Mouse (Mus musculus): ENCODE measurements around the gene Tmem62. TPM values are rescaled to one million over a fixed set of nuclear protein-coding genes. Genes with fewer than 3 reads are reported as not detected.

Gene Tmem62
- polyA plus RNA-seq, 1 experiment from 2014 or later = 6.2 TPM

- Histone ChIP-seq H3K27ac (ENCODE audit: low read depth, low read length) (peak within 1 kb of the TSS; percentile 22; the same call in 1 of the 2 replicates), H3K4me2 (peak within 1 kb of the TSS; percentile 74)
Measured at GRCm38 (mm10) chr2:121007925-121008663, 31.3 kb downstream of the Tmem62 start, which contains the start of gene Ccndbp1. Ccndbp1 (plus strand) TSS chr2:121008403.

GRCm38 (mm10) chr2:121008664-121009007, 31.8 kb downstream of the Tmem62 start:
- Histone ChIP-seq H3K36me3 (ENCODE audit: control insufficient read depth, insufficient read depth, low read length) (no peaks in the 10 kb centered on the region), H3K27me3 (ENCODE audit: control insufficient read depth, insufficient read depth, low read length) (no peaks in the 10 kb centered on the region), H3K4me1 (ENCODE audit: control insufficient read depth, insufficient read depth, low read length) (peaks cover 10% of the 10 kb centered on the region; the same call in 1 of the 2 replicates), H3K4me2 (peak overlapping the region; percentile 74), H3K9ac (ENCODE audit: low read length) (peak overlapping the region; percentile 72), H3K27ac (ENCODE audit: low read depth, low read length) (0 out of 2 replicates have a peak overlapping the region, but pooled peaks have one; percentile 22), H3K4me3 (ENCODE audit: low read depth, low read length) (peak overlapping the region; percentile 76), H3K9me3 (ENCODE audit: control insufficient read depth, low read length) (no peaks in the 10 kb centered on the region)
- ATAC-seq (ENCODE audit: low FRiP score) (no peak; the same call in 1 of the 2 replicates), DNase-seq (ENCODE audit: low spot score, missing footprints) (no peak)
- 2% methylated on average over 12 of the region's 12 CpGs for WGBS

More at GRCm38 (mm10) chr2:121007925-121008663, 31.3 kb downstream of the Tmem62 start, which contains the start of gene Ccndbp1:
- H3K36me3 ChIP-seq (ENCODE audit: control insufficient read depth, insufficient read depth, low read length) = no peaks in the 10 kb centered on the region
- H3K4me1 ChIP-seq (ENCODE audit: control insufficient read depth, insufficient read depth, low read length) = peaks cover 10% of the 10 kb centered on the region; the same call in 1 of the 2 replicates
- H3K9me3 ChIP-seq (ENCODE audit: control insufficient read depth, low read length) = no peaks in the 10 kb centered on the region
- DNase-seq (ENCODE audit: low spot score, missing footprints) (peak; percentile 97), ATAC-seq (ENCODE audit: low FRiP score) (peak; percentile 97)
- WGBS = 2% methylated on average over 34 of the region's 34 CpGs
- peak within 1 kb of the TSS; percentile 76 for H3K4me3 ChIP-seq (ENCODE audit: low read depth, low read length)
- H3K27me3 ChIP-seq (ENCODE audit: control insufficient read depth, insufficient read depth, low read length) = no peaks in the 10 kb centered on the region
- peak within 1 kb of the TSS; percentile 72 for H3K9ac ChIP-seq (ENCODE audit: low read length)

- peak overlapping the region; percentile 74 for H3K4me2 ChIP-seq
- peak overlapping the region; percentile 72; the same call in 1 of the 2 replicates for H3K9ac ChIP-seq (ENCODE audit: low read length)
- 31% methylated on average over 5 of the region's 5 CpGs for WGBS
- H3K9me3 ChIP-seq (ENCODE audit: control insufficient read depth, low read length) = no peaks in the 10 kb centered on the region
- DNase-seq (ENCODE audit: low spot score, missing footprints) = no peak
- peaks cover 10% of the 10 kb centered on the region; the same call in 1 of the 2 replicates for H3K4me1 ChIP-seq (ENCODE audit: control insufficient read depth, insufficient read depth, low read length)
- H3K27ac ChIP-seq (ENCODE audit: low read depth, low read length) = no peak overlapping the region
- no peaks in the 10 kb centered on the region for H3K27me3 ChIP-seq (ENCODE audit: control insufficient read depth, insufficient read depth, low read length)
- no peak for ATAC-seq (ENCODE audit: low FRiP score)
- H3K4me3 ChIP-seq (ENCODE audit: low read depth, low read length) = peak overlapping the region; percentile 76
- H3K36me3 ChIP-seq (ENCODE audit: control insufficient read depth, insufficient read depth, low read length) = no peaks in the 10 kb centered on the region
Measured at GRCm38 (mm10) chr2:121009071-121009677, 32.4 kb downstream of the Tmem62 start.

GRCm38 (mm10) chr2:121012676-121013075, 35.9 kb downstream of the Tmem62 start:
- whole genome bisulfite sequencing = 87% methylated on average over 9 of the region's 9 CpGs
- Histone ChIP-seq H3K36me3 (ENCODE audit: control insufficient read depth, insufficient read depth, low read length) (peaks cover 5% of the 10 kb centered on the region; the same call in 1 of the 2 replicates), H3K27ac (ENCODE audit: low read depth, low read length) (no peak overlapping the region), H3K4me3 (ENCODE audit: low read depth, low read length) (no peak overlapping the region), H3K9me3 (ENCODE audit: control insufficient read depth, low read length) (no peaks in the 10 kb centered on the region), H3K4me2 (no peak overlapping the region), H3K4me1 (ENCODE audit: control insufficient read depth, insufficient read depth, low read length) (peaks cover 10% of the 10 kb centered on the region; the same call in 1 of the 2 replicates), H3K9ac (ENCODE audit: low read length) (no peak overlapping the region), H3K27me3 (ENCODE audit: control insufficient read depth, insufficient read depth, low read length) (no peaks in the 10 kb centered on the region)
- DNase-seq (ENCODE audit: low spot score, missing footprints) (no peak), ATAC-seq (ENCODE audit: low FRiP score) (no peak)

GRCm38 (mm10) chr2:121015507-121015906, 38.7 kb downstream of the Tmem62 start:
- 76% methylated on average over 2 of the region's 2 CpGs for WGBS
- H3K9me3 ChIP-seq (ENCODE audit: control insufficient read depth, low read length) = no peaks in the 10 kb centered on the region
- H3K4me3 ChIP-seq (ENCODE audit: low read depth, low read length) = no peak overlapping the region
- no peak for DNase-seq (ENCODE audit: low spot score, missing footprints)
- H3K4me1 ChIP-seq (ENCODE audit: control insufficient read depth, insufficient read depth, low read length) = no peaks in the 10 kb centered on the region
- ATAC-seq (ENCODE audit: low FRiP score) = no peak
- H3K9ac ChIP-seq (ENCODE audit: low read length) = no peak overlapping the region
- no peak overlapping the region for H3K27ac ChIP-seq (ENCODE audit: low read depth, low read length)
- H3K27me3 ChIP-seq (ENCODE audit: control insufficient read depth, insufficient read depth, low read length) = no peaks in the 10 kb centered on the region
- H3K36me3 ChIP-seq (ENCODE audit: control insufficient read depth, insufficient read depth, low read length) = peaks cover 6% of the 10 kb centered on the region; the same call in 1 of the 2 replicates
- H3K4me2 ChIP-seq = no peak overlapping the region

- peaks cover 6% of the 10 kb centered on the region; the same call in 1 of the 2 replicates for H3K36me3 ChIP-seq (ENCODE audit: control insufficient read depth, insufficient read depth, low read length)
- no peak overlapping the region for H3K4me2 ChIP-seq
- ATAC-seq (ENCODE audit: low FRiP score) (no peak), DNase-seq (ENCODE audit: low spot score, missing footprints) (no peak)
- no peaks in the 10 kb centered on the region for H3K9me3 ChIP-seq (ENCODE audit: control insufficient read depth, low read length)
- H3K27ac ChIP-seq (ENCODE audit: low read depth, low read length) = no peak overlapping the region
- no peak overlapping the region for H3K9ac ChIP-seq (ENCODE audit: low read length)
- no peak overlapping the region for H3K4me3 ChIP-seq (ENCODE audit: low read depth, low read length)
- H3K27me3 ChIP-seq (ENCODE audit: control insufficient read depth, insufficient read depth, low read length) = no peaks in the 10 kb centered on the region
- 89% methylated on average over 9 of the region's 9 CpGs for WGBS
- H3K4me1 ChIP-seq (ENCODE audit: control insufficient read depth, insufficient read depth, low read length) = no peaks in the 10 kb centered on the region
Measured at GRCm38 (mm10) chr2:121016226-121016625, 39.4 kb downstream of the Tmem62 start.

GRCm38 (mm10) chr2:121017151-121017550, 40.3 kb downstream of the Tmem62 start:
- WGBS = 89% methylated on average over 1 of the region's 1 CpGs
- Histone ChIP-seq H3K9me3 (ENCODE audit: control insufficient read depth, low read length) (no peaks in the 10 kb centered on the region), H3K27ac (ENCODE audit: low read depth, low read length) (no peak overlapping the region), H3K36me3 (ENCODE audit: control insufficient read depth, insufficient read depth, low read length) (peaks cover 6% of the 10 kb centered on the region; the same call in 1 of the 2 replicates), H3K9ac (ENCODE audit: low read length) (no peak overlapping the region), H3K4me1 (ENCODE audit: control insufficient read depth, insufficient read depth, low read length) (no peaks in the 10 kb centered on the region), H3K4me2 (no peak overlapping the region), H3K4me3 (ENCODE audit: low read depth, low read length) (no peak overlapping the region), H3K27me3 (ENCODE audit: control insufficient read depth, insufficient read depth, low read length) (no peaks in the 10 kb centered on the region)
- DNase-seq (ENCODE audit: low spot score, missing footprints) (no peak), ATAC-seq (ENCODE audit: low FRiP score) (no peak)

GRCm38 (mm10) chr2:121022918-121023317, 46.1 kb downstream of the Tmem62 start:
- no peaks in the 10 kb centered on the region for H3K9me3 ChIP-seq (ENCODE audit: control insufficient read depth, low read length)
- 73% methylated on average over 5 of the region's 5 CpGs for WGBS
- DNase-seq (ENCODE audit: low spot score, missing footprints) = no peak
- no peaks in the 10 kb centered on the region for H3K27me3 ChIP-seq (ENCODE audit: control insufficient read depth, insufficient read depth, low read length)
- H3K4me3 ChIP-seq (ENCODE audit: low read depth, low read length) = no peak overlapping the region
- H3K36me3 ChIP-seq (ENCODE audit: control insufficient read depth, insufficient read depth, low read length) = no peaks in the 10 kb centered on the region; the same call in 1 of the 2 replicates
- no peak overlapping the region for H3K4me2 ChIP-seq
- ATAC-seq (ENCODE audit: low FRiP score) = no peak
- H3K9ac ChIP-seq (ENCODE audit: low read length) = no peak overlapping the region
- H3K4me1 ChIP-seq (ENCODE audit: control insufficient read depth, insufficient read depth, low read length) = no peaks in the 10 kb centered on the region
- no peak overlapping the region for H3K27ac ChIP-seq (ENCODE audit: low read depth, low read length)

All from midbrain, embryonic 11.5 days (tissue).